Mouse (Mus musculus) liver, embryonic 16.5 days (tissue): ENCODE results near the gene Cul7. TPM values are rescaled to one million over a fixed set of nuclear protein-coding genes. Genes with fewer than 3 reads are reported as not detected.
A peak's percentile ranks its signal among the peaks of the same experiment; 100 is the strongest.

Experiments
- ATAC-seq: fragments of 200-750 bp; cut with Nextera tagmentation; 2 replicates; pipeline ENCODE4 v1.8.0; 2017; ENCODE audit warnings: low read depth, mild to moderate bottlenecking, moderate number of reproducible peaks, moderate library complexity
- H3K27ac ChIP-seq: fragments of 300-500 bp; sonication (generic); 2 replicates; pipeline ENCODE4 v1.5.1; 2014; ENCODE audit warnings: mild to moderate bottlenecking, low read length
- H3K27me3 ChIP-seq: fragments of 300-500 bp; sonication (generic); 2 replicates; pipeline ENCODE4 v1.6.1; 2014; ENCODE audit warnings: low read depth, low read length, mixed read lengths; ENCODE audit not compliant: control insufficient read depth, insufficient read depth
- H3K36me3 ChIP-seq: fragments of 300-500 bp; sonication (generic); 2 replicates; pipeline ENCODE4 v1.6.1; 2014; ENCODE audit warnings: mild to moderate bottlenecking; ENCODE audit not compliant: control insufficient read depth, insufficient read depth
- H3K4me1 ChIP-seq: fragments of 300-500 bp; sonication (generic); 2 replicates; pipeline ENCODE4 v1.6.1; 2014; ENCODE audit warnings: low read depth, low read length, mixed read lengths; ENCODE audit not compliant: control insufficient read depth
- H3K4me2 ChIP-seq: fragments of 300-500 bp; sonication (generic); 2 replicates; pipeline ENCODE4 v1.6.1; 2014; ENCODE audit warnings: low read depth, low read length, mixed read lengths
- H3K4me3 ChIP-seq: fragments of 300-500 bp; sonication (generic); 2 replicates; pipeline ENCODE4 v1.5.1; 2014; ENCODE audit warnings: low read depth, mild to moderate bottlenecking, low read length
- H3K9ac ChIP-seq: fragments of 300-500 bp; sonication (generic); 2 replicates; pipeline ENCODE4 v1.6.1; 2014; ENCODE audit warnings: low read depth, low read length
- H3K9me3 ChIP-seq: fragments of 300-500 bp; sonication (generic); replicated peaks from 2 replicates; pipeline ENCODE4 v1.6.1; 2016; ENCODE audit warnings: low read length; ENCODE audit not compliant: control insufficient read depth
- WGBS: fragments of 180-500 bp; shearing (Covaris S2); extraction: QIAGEN DNeasy Blood & Tissue Kit; methylation state at CpG from one replicate; pipeline ENCODE4 v1.1.7; 2014; ENCODE audit not compliant: insufficient replicate concordance; 5-methylcytosine and 5-hydroxymethylcytosine counted together
- polyA plus RNA-seq: library from polyadenylated mRNA; unstranded; fragments of >200 nt; fragmentation: Nextera tagmentation; extraction: Ambion mirVana; gene quantifications from 2 replicates; pipeline ENCODE4 v1.2.1, GENCODE M21; 2015

Gene Cul7
- polyA plus RNA-seq, 1 experiment from 2014 or later: 11.6 TPM

GRCm38 (mm10) chr17:46651755-46652547 is 1.8 kb downstream of the Cul7 start:
- no peak for ATAC-seq
- H3K27ac ChIP-seq: no peak overlapping the region
- peak overlapping the region; percentile 87; the same call in 1 of the 2 replicates for H3K4me2 ChIP-seq
- no peaks in the 10 kb centered on the region for H3K27me3 ChIP-seq
- H3K36me3 ChIP-seq: peaks cover 9% of the 10 kb centered on the region
- no peaks in the 10 kb centered on the region for H3K9me3 ChIP-seq
- 65% methylated on average over 20 of the region's 20 CpGs for WGBS
- H3K4me1 ChIP-seq: peaks cover 28% of the 10 kb centered on the region
- peak overlapping the region; percentile 77; the same call in 1 of the 2 replicates for H3K9ac ChIP-seq
- peak overlapping the region; percentile 71 for H3K4me3 ChIP-seq

- H3K9ac ChIP-seq: no peak overlapping the region
- H3K9me3 ChIP-seq: no peaks in the 10 kb centered on the region
- H3K27me3 ChIP-seq: no peaks in the 10 kb centered on the region
- WGBS: 68% methylated on average over 6 of the region's 6 CpGs
- H3K4me1 ChIP-seq: peaks cover 13% of the 10 kb centered on the region
- no peak overlapping the region for H3K4me3 ChIP-seq
- H3K36me3 ChIP-seq: peaks cover 13% of the 10 kb centered on the region
- H3K27ac ChIP-seq: no peak overlapping the region
- H3K4me2 ChIP-seq: no peak overlapping the region
- ATAC-seq: no peak
Measured at GRCm38 (mm10) chr17:46656054-46656453, 5.9 kb downstream of the Cul7 start.

- Histone ChIP-seq H3K27me3 (no peaks in the 10 kb centered on the region), H3K9me3 (no peaks in the 10 kb centered on the region), H3K4me2 (no peak overlapping the region), H3K9ac (no peak overlapping the region), H3K4me3 (no peak overlapping the region), H3K27ac (no peak overlapping the region), H3K4me1 (no peaks in the 10 kb centered on the region; the same call in 1 of the 2 replicates), H3K36me3 (peaks cover 8% of the 10 kb centered on the region)
- no peak for ATAC-seq
- 81% methylated on average over 9 of the region's 9 CpGs for WGBS
Measured at GRCm38 (mm10) chr17:46661351-46661750, 11.2 kb downstream of the Cul7 start.

GRCm38 (mm10) chr17:46661981-46662380 is 11.8 kb downstream of the Cul7 start:
- Histone ChIP-seq H3K27ac (no peak overlapping the region), H3K36me3 (peaks cover 8% of the 10 kb centered on the region), H3K4me2 (no peak overlapping the region), H3K9ac (no peak overlapping the region), H3K27me3 (no peaks in the 10 kb centered on the region), H3K9me3 (no peaks in the 10 kb centered on the region), H3K4me1 (no peaks in the 10 kb centered on the region), H3K4me3 (no peak overlapping the region)
- WGBS: 83% methylated on average over 12 of the region's 12 CpGs
- no peak for ATAC-seq

GRCm38 (mm10) chr17:46662730-46663129 is 12.6 kb downstream of the Cul7 start:
- Histone ChIP-seq H3K27ac (no peak overlapping the region), H3K4me3 (no peak overlapping the region), H3K4me2 (no peak overlapping the region), H3K9me3 (no peaks in the 10 kb centered on the region), H3K9ac (no peak overlapping the region), H3K4me1 (no peaks in the 10 kb centered on the region), H3K36me3 (peaks cover 8% of the 10 kb centered on the region), H3K27me3 (no peaks in the 10 kb centered on the region)
- no peak for ATAC-seq
- WGBS: 77% methylated on average over 5 of the region's 5 CpGs

- Histone ChIP-seq H3K27me3 (no peaks in the 10 kb centered on the region), H3K4me3 (no peak overlapping the region), H3K4me2 (no peak overlapping the region), H3K27ac (no peak overlapping the region), H3K9me3 (no peaks in the 10 kb centered on the region), H3K4me1 (peaks cover under 1% of the 10 kb centered on the region), H3K9ac (no peak overlapping the region), H3K36me3 (peaks cover 12% of the 10 kb centered on the region)
- ATAC-seq: no peak
- WGBS: 88% methylated on average over 16 of the region's 16 CpGs
Measured at GRCm38 (mm10) chr17:46667712-46668111, 17.6 kb downstream of the Cul7 start.

- Histone ChIP-seq H3K9me3 (no peaks in the 10 kb centered on the region), H3K4me2 (no peak overlapping the region), H3K4me3 (no peak overlapping the region), H3K36me3 (peaks cover 8% of the 10 kb centered on the region), H3K27ac (no peak overlapping the region), H3K27me3 (no peaks in the 10 kb centered on the region), H3K4me1 (peaks cover 16% of the 10 kb centered on the region), H3K9ac (no peak overlapping the region)
- ATAC-seq: no peak
- 85% methylated on average over 10 of the region's 10 CpGs for WGBS
Measured at GRCm38 (mm10) chr17:46669911-46670310, 19.8 kb downstream of the Cul7 start.

- whole genome bisulfite sequencing: under 1% methylated on average over 43 of the region's 43 CpGs
- H3K27ac ChIP-seq: peak within 1 kb of the TSS; percentile 83
- ATAC-seq: peak; percentile 94
Measured at GRCm38 (mm10) chr17:46673850-46674529, 23.9 kb downstream of the Cul7 start, which contains the start of gene Rrp36. Gene Rrp36, minus strand, starts transcription at chr17:46674352.

More at GRCm38 (mm10) chr17:46673850-46674529, 23.9 kb downstream of the Cul7 start, which contains the start of gene Rrp36:
- Histone ChIP-seq H3K27me3 (no peaks in the 10 kb centered on the region), H3K9me3 (no peaks in the 10 kb centered on the region), H3K36me3 (peaks cover 23% of the 10 kb centered on the region), H3K4me2 (peak within 1 kb of the TSS; percentile 68), H3K9ac (peak within 1 kb of the TSS; percentile 72), H3K4me3 (peak within 1 kb of the TSS; percentile 81), H3K4me1 (peaks cover 28% of the 10 kb centered on the region)
